Mouse (Mus musculus) testis, adult 2 months (tissue): Measurements from ENCODE around the gene Fnip2.

Source experiments
- CTCF ChIP-seq: fragments of 200-500 bp; IDR thresholded peaks from 2 replicates; pipeline ENCODE4 v1.5.1; 2012; ENCODE audit warnings: low read depth, mild to moderate bottlenecking, inconsistent platforms, low read length, moderate library complexity; ENCODE audit not compliant: control insufficient read depth, insufficient read depth, insufficient replicate concordance
- POLR2A ChIP-seq: fragments of 200-500 bp; IDR thresholded peaks from 2 replicates; pipeline ENCODE4 v1.6.1; 2012; ENCODE audit warnings: low read depth, mild to moderate bottlenecking, inconsistent platforms, low read length, moderate library complexity; ENCODE audit not compliant: control insufficient read depth

GRCm38 (mm10) chr3:79568629-79569350, 1.2 kb upstream of the Fnip2 start:
- TF ChIP-seq CTCF (peak; percentile 13; the same call in 1 of the 2 replicates), POLR2A (no peak)
